Mouse (Mus musculus): ENCODE measurements around the gene Cdkn2aipnl. TPM values are rescaled to one million over a fixed set of nuclear protein-coding genes. Genes with fewer than 3 reads are reported as not detected.

Gene Cdkn2aipnl
- 20.1 and 24.9 TPM in 2 replicates for total RNA-seq (2021)
- long read RNA-seq, experiment 1, transcript Cdkn2aipnl-201 (3 exons, 1,832 nt), result major isoform, 20 of 25 reads
- long read RNA-seq, experiment 1, partial matches to known transcripts, result 3 of 25 reads
- long read RNA-seq, experiment 1, other reads (novel, unspliced or antisense), result 2 of 25 reads
- long read RNA-seq, experiment 2, transcript Cdkn2aipnl-201 (3 exons, 1,832 nt), result major isoform, 17 of 27 reads
- long read RNA-seq, experiment 2, partial matches to known transcripts, result 8 of 27 reads
- long read RNA-seq, experiment 2, other reads (novel, unspliced or antisense), result 2 of 27 reads

- DNase-seq, result peak; percentile 99
These were observed at the start of gene Cdkn2aipnl for GRCm38 (mm10) chr11:51967443-51968401. TSS of gene Cdkn2aipnl (plus strand) at chr11:51967661.

- DNase-seq, result peak; percentile 51
These were observed 49.5 kb upstream of the Cdkn2aipnl start for GRCm38 (mm10) chr11:51917951-51918350.

- DNase-seq, result no peak
These were observed 48.9 kb upstream of the Cdkn2aipnl start for GRCm38 (mm10) chr11:51918576-51918975.

- no peak for DNase-seq
These were observed 45.9 kb upstream of the Cdkn2aipnl start for GRCm38 (mm10) chr11:51921355-51922125.

- no peak for DNase-seq
These were observed 45.0 kb upstream of the Cdkn2aipnl start for GRCm38 (mm10) chr11:51922421-51922841.

- no peak for DNase-seq
These were observed 41.9 kb upstream of the Cdkn2aipnl start for GRCm38 (mm10) chr11:51925595-51925994.

GRCm38 (mm10) chr11:51926385-51926784, 41.1 kb upstream of the Cdkn2aipnl start:
- no peak for DNase-seq

- DNase-seq, result no peak
These were observed 40.4 kb upstream of the Cdkn2aipnl start for GRCm38 (mm10) chr11:51927106-51927505.

- DNase-seq, result no peak
These were observed 36.3 kb upstream of the Cdkn2aipnl start for GRCm38 (mm10) chr11:51931138-51931537.

- DNase-seq, result peak; percentile 23
These were observed 35.7 kb upstream of the Cdkn2aipnl start for GRCm38 (mm10) chr11:51931790-51932189.

- peak; percentile 50 for DNase-seq
These were observed 33.2 kb upstream of the Cdkn2aipnl start for GRCm38 (mm10) chr11:51934230-51934629.

- no peak for DNase-seq
These were observed 31.6 kb upstream of the Cdkn2aipnl start for GRCm38 (mm10) chr11:51935636-51936434.

- no peak for DNase-seq
These were observed 30.1 kb upstream of the Cdkn2aipnl start for GRCm38 (mm10) chr11:51937361-51937781.

- DNase-seq, result no peak
These were observed 28.5 kb upstream of the Cdkn2aipnl start for GRCm38 (mm10) chr11:51938817-51939589.

- DNase-seq, result no peak
These were observed 27.9 kb upstream of the Cdkn2aipnl start for GRCm38 (mm10) chr11:51939590-51939955.

- DNase-seq, result peak; percentile 53
These were observed 26.9 kb upstream of the Cdkn2aipnl start for GRCm38 (mm10) chr11:51940511-51940955.

GRCm38 (mm10) chr11:51942602-51943499, 24.6 kb upstream of the Cdkn2aipnl start:
- no peak for DNase-seq

- DNase-seq, result no peak
These were observed 24.0 kb upstream of the Cdkn2aipnl start for GRCm38 (mm10) chr11:51943500-51943841.

- DNase-seq, result no peak
These were observed 23.2 kb upstream of the Cdkn2aipnl start for GRCm38 (mm10) chr11:51944239-51944638.

GRCm38 (mm10) chr11:51945548-51945947, 21.9 kb upstream of the Cdkn2aipnl start:
- DNase-seq, result peak; percentile 27
